Mouse (Mus musculus): ENCODE data around the gene Vcl.

DNA sequence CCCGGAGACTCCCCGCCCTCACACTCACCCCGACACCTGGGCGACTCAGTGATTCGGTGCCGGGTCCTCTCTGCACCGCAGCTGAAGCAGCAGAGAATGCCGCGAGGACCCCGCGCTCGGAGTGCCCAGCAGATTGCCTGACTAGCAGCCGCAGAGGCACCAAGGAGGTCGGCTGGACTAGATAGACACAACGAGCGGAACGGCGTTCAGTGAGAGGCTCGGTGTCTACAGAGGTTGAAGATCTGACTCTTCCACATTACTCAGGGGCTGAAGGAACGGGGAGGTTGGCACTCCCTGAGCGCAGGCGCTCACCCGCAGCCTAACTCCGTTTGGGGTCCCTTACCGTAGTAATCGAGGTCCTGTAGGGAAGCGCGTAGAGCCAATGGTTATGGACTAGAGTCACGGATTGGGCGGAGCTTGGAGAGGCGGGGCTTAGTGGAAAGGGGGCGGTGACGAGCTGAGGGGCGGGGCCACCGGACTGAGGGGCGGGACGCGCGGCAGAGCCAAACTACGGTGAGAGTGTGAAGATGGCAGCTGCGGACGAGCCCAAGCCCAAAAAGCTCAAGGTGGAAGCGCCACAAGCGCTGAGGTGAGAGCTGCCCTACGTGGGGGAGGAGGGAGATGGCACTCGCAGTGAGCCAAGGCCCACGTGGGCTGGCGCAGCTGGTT is 123.0 kb downstream of the Vcl start, which contains the start of the genes Ap3m1 and Adk:
- TF ChIP-seq CTCF (IDR thresholded peaks at IDR 0.05; ENCODE audit: borderline replicate concordance, insufficient read depth, low read depth, low read length) (no peak), POLR2A (IDR thresholded peaks at IDR 0.05; ENCODE audit: borderline replicate concordance, insufficient read depth, low read length) (peak; percentile 68; the same call in 1 of the 2 replicates)

Measured in cerebellum, adult 2 months (tissue).